Comparison of ENCODE assay signal across 36 mouse cellular contexts in the genomic region with DNA sequence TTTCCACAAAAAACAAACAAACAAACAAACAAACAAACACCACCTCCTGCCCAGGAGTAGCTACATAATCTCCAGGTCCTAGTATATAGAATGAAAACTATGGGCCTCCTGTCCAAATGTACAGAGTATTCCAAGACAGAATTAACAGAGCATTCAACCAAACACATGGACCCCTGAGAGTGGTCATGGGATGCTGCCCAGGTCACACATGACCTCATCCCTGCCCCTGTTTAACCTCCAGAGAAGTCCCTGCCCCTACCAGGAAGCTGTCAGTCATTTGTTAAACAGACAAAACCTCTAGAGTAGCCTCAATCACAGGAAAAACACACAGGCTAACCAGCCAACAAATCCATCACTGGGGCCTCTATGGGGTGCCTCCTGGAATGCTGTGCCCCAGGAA. TPM values are rescaled to one million over a fixed set of nuclear protein-coding genes. Genes with fewer than 3 reads are reported as not detected.
"Had no signal": no experiment of that assay in that cellular context is flagged by ENCODE, and none has a peak within 500 bp of the region (broad histone marks: within the 10 kb centered on the region; RNA-seq: fewer than 3 reads in every experiment).

No protein-coding gene starts in this region.

- H3K27ac ChIP-seq: heart, embryonic 10.5 days; heart, embryonic 13.5 days; heart, embryonic 15.5 days; hindbrain, embryonic 10.5 days; hindbrain, embryonic 12.5 days; hindbrain, embryonic 13.5 days; hindbrain, embryonic 14.5 days; hindbrain, embryonic 15.5 days; hindbrain, postnatal 0 days; intestine, embryonic 15.5 days; kidney, postnatal 0 days; layer of hippocampus, adult 2 months; left cerebral cortex, adult 2 months had no signal

- ATAC-seq: hindbrain, embryonic 16.5 days; hindbrain, postnatal 0 days; inflammation-experienced regulatory T-cells, adult 6 months; intestine, embryonic 15.5 days; intestine, embryonic 16.5 days; intestine, postnatal 0 days had no signal

- H3K4me2 ChIP-seq: heart, embryonic 11.5 days; heart, embryonic 12.5 days; heart, embryonic 13.5 days; heart, embryonic 15.5 days; hindbrain, embryonic 12.5 days; hindbrain, embryonic 13.5 days; hindbrain, embryonic 14.5 days; hindbrain, embryonic 15.5 days; intestine, embryonic 15.5 days had no signal

- H3K27me3 ChIP-seq: heart, embryonic 12.5 days; heart, embryonic 13.5 days; heart, embryonic 15.5 days; hindbrain, embryonic 12.5 days; hindbrain, embryonic 13.5 days; hindbrain, embryonic 15.5 days; intestine, embryonic 15.5 days had no signal

- H3K9ac ChIP-seq: heart, embryonic 12.5 days; heart, embryonic 13.5 days; heart, embryonic 15.5 days; hindbrain, embryonic 12.5 days; hindbrain, embryonic 13.5 days; hindbrain, embryonic 14.5 days; hindbrain, embryonic 15.5 days; intestine, embryonic 15.5 days had no signal

- H3K4me3 ChIP-seq: heart, embryonic 10.5 days; heart, embryonic 12.5 days; heart, embryonic 13.5 days; heart, embryonic 15.5 days; hindbrain, embryonic 10.5 days; hindbrain, embryonic 12.5 days; hindbrain, embryonic 13.5 days; hindbrain, embryonic 15.5 days; intestine, embryonic 15.5 days; layer of hippocampus, adult 2 months; left cerebral cortex, adult 2 months had no signal

- H3K4me1 ChIP-seq: heart, embryonic 10.5 days; heart, embryonic 12.5 days; heart, embryonic 13.5 days; heart, embryonic 15.5 days; hindbrain, embryonic 12.5 days; hindbrain, embryonic 13.5 days; hindbrain, embryonic 15.5 days; intestine, embryonic 15.5 days had no signal

- H3K9me3 ChIP-seq: heart, embryonic 10.5 days; heart, embryonic 12.5 days; heart, embryonic 13.5 days; heart, embryonic 15.5 days; hindbrain, embryonic 10.5 days; hindbrain, embryonic 12.5 days; hindbrain, embryonic 13.5 days; hindbrain, embryonic 15.5 days; intestine, embryonic 15.5 days had no signal

- DNase-seq: heart, postnatal 10 days; heart, postnatal 14 days; heart, postnatal 36 days; heart, postnatal 4 days; kidney, adult 11 months; kidney, adult 2 months; kidney, adult 8-10 months; kidney, postnatal 10 days; kidney, postnatal 14 days; kidney, postnatal 25 days; kidney, postnatal 36 days; kidney, postnatal 4 days; layer of hippocampus, adult 9-11 months; layer of hippocampus, postnatal 36 days had no signal

- H3K36me3 ChIP-seq: heart, embryonic 10.5 days; heart, embryonic 12.5 days; heart, embryonic 13.5 days; heart, embryonic 15.5 days; hindbrain, embryonic 10.5 days; hindbrain, embryonic 12.5 days; hindbrain, embryonic 13.5 days; hindbrain, embryonic 15.5 days; intestine, embryonic 15.5 days had no signal

RNA-seq across cellular contexts. Expression of gene Gm14085, which starts 8.2 kb away (rescaled TPM):
- polyA plus RNA-seq: heart, embryonic 10.5 days; heart, embryonic 11.5 days; heart, embryonic 12.5 days; heart, embryonic 13.5 days; heart, embryonic 14.5 days; heart, embryonic 15.5 days; heart, postnatal 0 days; hindbrain, embryonic 10.5 days; hindbrain, embryonic 11.5 days; hindbrain, embryonic 12.5 days; hindbrain, embryonic 13.5 days; hindbrain, embryonic 14.5 days; hindbrain, embryonic 16.5 days; hindbrain, postnatal 0 days; kidney, postnatal 0 days had no signal

RNA-seq across cellular contexts. Expression of gene Slc28a2, which starts 50.3 kb away (rescaled TPM):
- polyA plus RNA-seq: hindbrain, embryonic 10.5 days; hindbrain, embryonic 11.5 days; hindbrain, postnatal 0 days had no signal
